15 mouse cellular contexts compared by ENCODE assay signal in genomic region chr2:33200368-33201068, GRCm38 (mm10). TPM values are rescaled to one million over a fixed set of nuclear protein-coding genes. Genes with fewer than 3 reads are reported as not detected.
DNase-seq lines count a peak whose midpoint lies in the region; ATAC-seq and TF ChIP-seq lines count a peak whose summit lies in the region.
"Had no signal": no experiment of that assay in that cellular context is flagged by ENCODE, and none has a peak within 500 bp of the region (broad histone marks: within the 10 kb centered on the region; RNA-seq: fewer than 3 reads in every experiment).

No protein-coding gene starts in this region.

- no peaks in the 10 kb centered on the region for H3K9me3 ChIP-seq in midbrain, embryonic 11.5 days (ENCODE audit: control insufficient read depth, low read length)
- no peaks in the 10 kb centered on the region for H3K9me3 ChIP-seq in midbrain, embryonic 10.5 days (replicated peaks)
- H3K9me3 ChIP-seq in liver, embryonic 16.5 days (replicated peaks; ENCODE audit: control insufficient read depth, low read length): no peaks in the 10 kb centered on the region
- H3K9me3 ChIP-seq in forebrain, postnatal 0 days (ENCODE audit: low read length): no peaks in the 10 kb centered on the region
- H3K9me3 ChIP-seq: limb, embryonic 12.5 days; neural tube, embryonic 15.5 days had no signal

- DNase-seq in gastrocnemius, adult 2 months: no peak
- DNase-seq in gastrocnemius, adult 18-20 months (ENCODE audit: low spot score): no peak
- peak; percentile 64 for DNase-seq in midbrain, embryonic 11.5 days (ENCODE audit: low spot score, missing footprints)
- DNase-seq in midbrain, embryonic 10.5 days (ENCODE audit: low spot score): no peak
- peak; percentile 86 for DNase-seq in kidney, adult 2 months
- DNase-seq in lung, postnatal 4 days: no peak
- DNase-seq in forebrain, postnatal 0 days: no peak
- DNase-seq: adrenal gland, postnatal 25 days; cerebellum, adult 9-11 months; layer of hippocampus, postnatal 36 days; right cerebral cortex, postnatal 25 days had no signal

- no peaks in the 10 kb centered on the region for H3K36me3 ChIP-seq in midbrain, embryonic 11.5 days (ENCODE audit: control insufficient read depth, insufficient read depth, low read length)
- no peaks in the 10 kb centered on the region for H3K36me3 ChIP-seq in midbrain, embryonic 10.5 days
- no peaks in the 10 kb centered on the region for H3K36me3 ChIP-seq in kidney, adult 2 months (ENCODE audit: control insufficient read depth, insufficient read depth, low read length)
- H3K36me3 ChIP-seq in liver, embryonic 16.5 days (ENCODE audit: control insufficient read depth, insufficient read depth): no peaks in the 10 kb centered on the region
- no peaks in the 10 kb centered on the region for H3K36me3 ChIP-seq in forebrain, postnatal 0 days (ENCODE audit: insufficient read depth)
- H3K36me3 ChIP-seq: limb, embryonic 12.5 days; neural tube, embryonic 15.5 days had no signal

- no peak for TF ChIP-seq CTCF in gastrocnemius, adult 2 months (IDR thresholded peaks at IDR 0.05)
- no peak for TF ChIP-seq CTCF in kidney, adult 2 months (conservative IDR thresholded peaks at IDR 0.05; ENCODE audit: insufficient read depth, insufficient read length, low read depth, low read length)
- no peak for TF ChIP-seq CTCF in forebrain, postnatal 0 days (IDR thresholded peaks at IDR 0.05; ENCODE audit: low read depth)

- peaks cover 4% of the 10 kb centered on the region for H3K4me1 ChIP-seq in midbrain, embryonic 11.5 days (ENCODE audit: control insufficient read depth, insufficient read depth, low read length)
- H3K4me1 ChIP-seq in midbrain, embryonic 10.5 days: peaks cover 27% of the 10 kb centered on the region
- peaks cover 22% of the 10 kb centered on the region for H3K4me1 ChIP-seq in kidney, adult 2 months (ENCODE audit: control insufficient read depth, insufficient read depth, low read length)
- peaks cover 11% of the 10 kb centered on the region for H3K4me1 ChIP-seq in liver, embryonic 16.5 days (ENCODE audit: control insufficient read depth, low read depth, low read length)
- 0 out of 2 replicates have a peak, but pooled peaks cover 4% of the 10 kb centered on the region for H3K4me1 ChIP-seq in forebrain, postnatal 0 days (ENCODE audit: insufficient read depth)

- H3K9ac ChIP-seq in midbrain, embryonic 11.5 days (ENCODE audit: low read length): no peak overlapping the region
- no peak overlapping the region for H3K9ac ChIP-seq in liver, embryonic 16.5 days (ENCODE audit: low read depth, low read length)
- no peak overlapping the region for H3K9ac ChIP-seq in forebrain, postnatal 0 days
- H3K9ac ChIP-seq: limb, embryonic 12.5 days; neural tube, embryonic 15.5 days had no signal

- no peak overlapping the region for H3K4me2 ChIP-seq in midbrain, embryonic 11.5 days
- no peak overlapping the region for H3K4me2 ChIP-seq in liver, embryonic 16.5 days (ENCODE audit: low read depth, low read length)
- H3K4me2 ChIP-seq in forebrain, postnatal 0 days (ENCODE audit: low read depth): no peak overlapping the region
- H3K4me2 ChIP-seq: limb, embryonic 12.5 days; neural tube, embryonic 15.5 days had no signal

- no peak for ATAC-seq in midbrain, embryonic 11.5 days (ENCODE audit: low FRiP score)
- ATAC-seq in liver, embryonic 16.5 days (ENCODE audit: low read depth): peak; percentile 58
- no peak for ATAC-seq in forebrain, postnatal 0 days

- 77% methylated on average over 14 of the region's 14 CpGs for WGBS in midbrain, embryonic 11.5 days
- 78% methylated on average over 14 of the region's 14 CpGs for WGBS in midbrain, embryonic 10.5 days
- 52% methylated on average over 14 of the region's 14 CpGs for WGBS in kidney, adult 2 months
- 56% methylated on average over 14 of the region's 14 CpGs for WGBS in liver, embryonic 16.5 days (ENCODE audit: insufficient replicate concordance)
- 79% methylated on average over 14 of the region's 14 CpGs for WGBS in forebrain, postnatal 0 days

- TF ChIP-seq POLR2A in kidney, adult 2 months (IDR thresholded peaks at IDR 0.05; ENCODE audit: low read depth, low read length): no peak

- intact Hi-C loops in gastrocnemius, adult 2 months (cut with DNase I): loop anchor here (5.0 kb wide), 1 partner anchor 38 kb away; no protein-coding TSS in a partner anchor

- peak overlapping the region; percentile 56 for H3K27ac ChIP-seq in gastrocnemius, adult 2 months
- no peak overlapping the region for H3K27ac ChIP-seq in midbrain, embryonic 11.5 days (ENCODE audit: low read depth, low read length)
- no peak overlapping the region for H3K27ac ChIP-seq in midbrain, embryonic 10.5 days (replicated peaks)
- H3K27ac ChIP-seq in kidney, adult 2 months (ENCODE audit: insufficient read depth, low read depth, low read length): no peak overlapping the region; the same call in 1 of the 2 replicates
- H3K27ac ChIP-seq in liver, embryonic 16.5 days (ENCODE audit: low read length): no peak overlapping the region
- no peak overlapping the region for H3K27ac ChIP-seq in forebrain, postnatal 0 days (ENCODE audit: low read depth, low read length)
- H3K27ac ChIP-seq: limb, embryonic 12.5 days; macrophage; neural tube, embryonic 15.5 days had no signal

- H3K4me3 ChIP-seq in gastrocnemius, adult 2 months: no peak overlapping the region
- no peak overlapping the region for H3K4me3 ChIP-seq in midbrain, embryonic 11.5 days (ENCODE audit: low read depth, low read length)
- no peak overlapping the region for H3K4me3 ChIP-seq in midbrain, embryonic 10.5 days
- no peak overlapping the region for H3K4me3 ChIP-seq in kidney, adult 2 months (ENCODE audit: insufficient read depth, low read depth, low read length)
- no peak overlapping the region for H3K4me3 ChIP-seq in liver, embryonic 16.5 days (ENCODE audit: low read depth, low read length)
- no peak overlapping the region for H3K4me3 ChIP-seq in forebrain, postnatal 0 days (ENCODE audit: low read depth, low read length)
- H3K4me3 ChIP-seq: limb, embryonic 12.5 days; neural tube, embryonic 15.5 days had no signal

- H3K27me3 ChIP-seq in midbrain, embryonic 11.5 days (ENCODE audit: control insufficient read depth, insufficient read depth, low read length): no peaks in the 10 kb centered on the region
- H3K27me3 ChIP-seq in midbrain, embryonic 10.5 days (ENCODE audit: low read depth, poor library complexity, severe bottlenecking): no peaks in the 10 kb centered on the region
- no peaks in the 10 kb centered on the region for H3K27me3 ChIP-seq in kidney, adult 2 months (replicated peaks; ENCODE audit: control insufficient read depth, insufficient read depth, low read length)
- H3K27me3 ChIP-seq in liver, embryonic 16.5 days (ENCODE audit: control insufficient read depth, insufficient read depth, low read depth, low read length): no peaks in the 10 kb centered on the region
- H3K27me3 ChIP-seq in forebrain, postnatal 0 days (ENCODE audit: insufficient read depth, low read length): no peaks in the 10 kb centered on the region
- H3K27me3 ChIP-seq: limb, embryonic 12.5 days; neural tube, embryonic 15.5 days had no signal

RNA-seq across cellular contexts. Expression of gene Angptl2, which starts 15.4 kb away (rescaled TPM):
- 10 to 100 TPM; 20.6 to 47.1 TPM for total RNA-seq in gastrocnemius, adult 2 months (2021)
- 10 to 100 TPM; 29.6 to 48.6 TPM for total RNA-seq in gastrocnemius, adult 18-20 months (2021)
- 17.0 and 18.8 TPM in 2 replicates for polyA plus RNA-seq in midbrain, embryonic 11.5 days (2014; fragmentation: Nextera tagmentation; extraction: Ambion mirVana)
- polyA plus RNA-seq in midbrain, embryonic 10.5 days (2016; fragmentation: Nextera tagmentation; extraction: Ambion mirVana): 21.8 and 25.9 TPM in 2 replicates
- 90.1 and 93.0 TPM in 2 replicates for polyA plus RNA-seq in kidney, adult 2 months (2012; rRNA removed)
- polyA plus RNA-seq in liver, embryonic 16.5 days (2015; fragmentation: Nextera tagmentation; extraction: Ambion mirVana): 3.5 and 5.6 TPM in 2 replicates
- 7.9 and 17.5 TPM in 2 replicates for total RNA-seq in forebrain, postnatal 0 days (2014; rRNA removed)
- 7.1 and 7.7 TPM in 2 replicates for polyA plus RNA-seq in forebrain, postnatal 0 days (2015; fragmentation: Nextera tagmentation; extraction: Ambion mirVana)

Comparison
In these comparisons a context has a peak if more than half of its experiments do, and no peak if none do; other contexts are left out.
1. DNase-seq: peak in midbrain, embryonic 11.5 days (single experiment) and kidney, adult 2 months (single experiment); none in gastrocnemius, adult 2 months (single experiment), gastrocnemius, adult 18-20 months (single experiment), midbrain, embryonic 10.5 days (single experiment), lung, postnatal 4 days (0 of 2) and forebrain, postnatal 0 days (single experiment).